Mouse (Mus musculus): Measurements from ENCODE around the gene Ptprs.

Gene Ptprs

GRCm38 (mm10) chr17:56368291-56368790, 107.9 kb downstream of the Ptprs start:
- in situ Hi-C loops (cut with MboI; ENCODE audit: low pct_unique_long_range_greater_than_20kb in 1 of 2, low sequenced_read_pairs in 2 of 2, unreplicated experiment in 1 of 2) = loop anchor here in 1 of 2 experiments (25.0 kb wide), 1 partner anchor 294 kb away; the partner anchor contains the start of gene Ranbp3

GRCm38 (mm10) chr17:56365791-56366673, 110.3 kb downstream of the Ptprs start:
- in situ Hi-C loops (cut with MboI; ENCODE audit: low pct_unique_long_range_greater_than_20kb in 1 of 2, low sequenced_read_pairs in 2 of 2, unreplicated experiment in 1 of 2) = loop anchor here in 1 of 2 experiments (25.0 kb wide), 1 partner anchor 296 kb away; the partner anchor contains the start of gene Ranbp3

All from mouse embryonic stem cell (cell line).